Mouse (Mus musculus) monocyte, adult 59 days (primary cell): ENCODE measurements around the gene Tmed6. TPM values are rescaled to one million over a fixed set of nuclear protein-coding genes. Genes with fewer than 3 reads are reported as not detected.

Source experiments
- total RNA-seq, 2 experiments: library from RNA; stranded (reverse); gene quantifications; one replicate each; pipeline ENCODE4 v1.2.4; 2023

Tmed6 gene
- total RNA-seq = under 1 TPM in 1 of 2 experiments, not detected in 1; 0.85 TPM

GRCm38 (mm10) chr8:107065511-107066496 lies at the start of gene Tmed6:
Gene Tmed6, minus strand, starts transcription at chr8:107065644.

GRCm38 (mm10) chr8:107096366-107097036 lies 31.1 kb upstream of the Tmed6 start, which contains the start of gene Terf2:
Gene Terf2, minus strand, starts transcription at chr8:107096547.

GRCm38 (mm10) chr8:107056076-107056972 lies 9.1 kb downstream of the Tmed6 start, which contains the start of the genes Cog8 and Nip7:
Gene Cog8, minus strand, starts transcription at chr8:107056689.
Gene Nip7, plus strand, starts transcription at chr8:107056877.

GRCm38 (mm10) chr8:107048061-107048941 lies 17.1 kb downstream of the Tmed6 start, which contains the start of gene Pdf:
Gene Pdf, minus strand, starts transcription at chr8:107048614.

GRCm38 (mm10) chr8:107030650-107031576 lies 34.5 kb downstream of the Tmed6 start, which contains the start of gene Vps4a:
Gene Vps4a, plus strand, starts transcription at chr8:107031222.

Other genes starting within 250 kb of the Tmed6 start
- gene Has3, start 195.4 kb downstream of the Tmed6 start, total RNA-seq = under 1 TPM; 0.08 to 0.55 TPM
- gene Utp4, start 172.0 kb downstream of the Tmed6 start, total RNA-seq = 10 to 100 TPM; 16.8 to 17.1 TPM
- 10 to 100 TPM; 11.8 to 13.9 TPM for gene Sntb2, start 129.9 kb downstream of the Tmed6 start, total RNA-seq
- gene Vps4a, start 34.4 kb downstream of the Tmed6 start, total RNA-seq = 10 to 100 TPM; 34.3 to 37.7 TPM
- 1 to 10 TPM; 7.5 TPM for gene Pdf, start 17.0 kb downstream of the Tmed6 start, total RNA-seq
- gene Cog8, start 9.0 kb downstream of the Tmed6 start, total RNA-seq = 10 to 100 TPM; 24.4 to 24.9 TPM
- 10 to 100 TPM; 28.5 to 35.2 TPM for gene Nip7, start 8.8 kb downstream of the Tmed6 start, total RNA-seq
- 10 to 100 TPM; 25.1 to 27.2 TPM for gene Terf2, start 30.9 kb upstream of the Tmed6 start, total RNA-seq
- gene Cyb5b, start 85.0 kb upstream of the Tmed6 start, total RNA-seq = 10 to 100 TPM; 34.9 to 35.2 TPM
- 100 to 1,000 TPM; 100 to 102 TPM for gene Nfat5, start 227.8 kb upstream of the Tmed6 start, total RNA-seq